Mouse (Mus musculus) neural tube, embryonic 15.5 days (tissue): ENCODE data around the gene Slc35f1. TPM values are rescaled to one million over a fixed set of nuclear protein-coding genes. Genes with fewer than 3 reads are reported as not detected.

Experiments
- ATAC-seq: fragments of 200-750 bp; cut with Nextera tagmentation; 2 replicates; pipeline ENCODE4 v1.8.0; 2017; ENCODE audit warnings: mild to moderate bottlenecking, moderate TSS enrichment, moderate library complexity; ENCODE audit not compliant: low FRiP score
- H3K27ac ChIP-seq: fragments of 300-500 bp; sonication (generic); replicated peaks from 2 replicates; pipeline ENCODE4 v1.5.1; 2015; ENCODE audit warnings: mild to moderate bottlenecking, inconsistent platforms
- H3K27me3 ChIP-seq: fragments of 300-500 bp; sonication (generic); replicated peaks from 2 replicates; pipeline ENCODE4 v1.6.1; 2015; ENCODE audit warnings: inconsistent platforms
- H3K36me3 ChIP-seq: fragments of 300-500 bp; sonication (generic); 2 replicates; pipeline ENCODE4 v1.6.1; 2015; ENCODE audit warnings: inconsistent platforms
- H3K4me1 ChIP-seq: fragments of 300-500 bp; sonication (generic); 2 replicates; pipeline ENCODE4 v1.6.1; 2015; ENCODE audit warnings: inconsistent platforms
- H3K4me2 ChIP-seq: fragments of 300-500 bp; sonication (generic); 2 replicates; pipeline ENCODE4 v1.6.1; 2015; ENCODE audit warnings: inconsistent platforms, mild to moderate bottlenecking, moderate library complexity
- H3K4me3 ChIP-seq: fragments of 300-500 bp; sonication (generic); replicated peaks from 2 replicates; pipeline ENCODE4 v1.5.1; 2015; ENCODE audit warnings: mild to moderate bottlenecking, inconsistent platforms
- H3K9ac ChIP-seq: fragments of 300-500 bp; sonication (generic); replicated peaks from 2 replicates; pipeline ENCODE4 v1.6.1; 2015; ENCODE audit warnings: mild to moderate bottlenecking, inconsistent platforms
- H3K9me3 ChIP-seq: fragments of 300-500 bp; sonication (generic); replicated peaks from 2 replicates; pipeline ENCODE4 v1.6.1; 2016; ENCODE audit warnings: inconsistent platforms
- WGBS: fragments of 180-500 bp; shearing (Covaris S2); methylation state at CpG from one replicate; pipeline ENCODE4 v1.1.7; 2015; ENCODE audit warnings: mixed read lengths; 5-methylcytosine and 5-hydroxymethylcytosine counted together
- polyA plus RNA-seq: library from polyadenylated mRNA; unstranded; fragments of >200 nt; fragmentation: Nextera tagmentation; extraction: Ambion mirVana; gene quantifications from 2 replicates; pipeline ENCODE4 v1.2.1, GENCODE M21; 2015

The Slc35f1 gene
- polyA plus RNA-seq, 1 experiment from 2014 or later: 36.0 TPM

DNA sequence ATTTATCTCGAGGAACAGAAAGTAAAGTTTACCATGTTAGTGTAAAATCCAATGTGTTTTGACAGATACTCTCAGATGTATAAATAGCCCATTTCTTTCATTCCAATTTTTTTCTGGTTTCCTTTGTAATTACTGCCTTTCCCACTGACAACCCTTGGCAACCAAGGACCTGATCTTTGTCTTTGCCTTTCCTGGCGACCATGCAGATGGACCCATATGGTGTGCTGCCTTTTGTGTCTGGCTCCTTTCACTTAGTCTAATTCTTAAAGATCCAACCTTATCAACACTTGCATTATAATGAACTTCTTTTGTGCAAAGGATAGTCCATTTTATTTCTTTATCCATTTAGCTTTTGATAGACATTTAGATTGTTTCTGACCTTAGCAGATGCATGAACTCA, 117.5 kb downstream of the Slc35f1 start:
- no peak for ATAC-seq
- 37% methylated on average over 2 of the region's 2 CpGs for WGBS
- no peaks in the 10 kb centered on the region for H3K4me1 ChIP-seq
- H3K9ac ChIP-seq: no peak overlapping the region
- H3K4me2 ChIP-seq: no peak overlapping the region
- no peak overlapping the region for H3K4me3 ChIP-seq
- H3K27ac ChIP-seq: no peak overlapping the region
- no peaks in the 10 kb centered on the region for H3K36me3 ChIP-seq
- H3K27me3 ChIP-seq: no peaks in the 10 kb centered on the region
- no peaks in the 10 kb centered on the region for H3K9me3 ChIP-seq

DNA sequence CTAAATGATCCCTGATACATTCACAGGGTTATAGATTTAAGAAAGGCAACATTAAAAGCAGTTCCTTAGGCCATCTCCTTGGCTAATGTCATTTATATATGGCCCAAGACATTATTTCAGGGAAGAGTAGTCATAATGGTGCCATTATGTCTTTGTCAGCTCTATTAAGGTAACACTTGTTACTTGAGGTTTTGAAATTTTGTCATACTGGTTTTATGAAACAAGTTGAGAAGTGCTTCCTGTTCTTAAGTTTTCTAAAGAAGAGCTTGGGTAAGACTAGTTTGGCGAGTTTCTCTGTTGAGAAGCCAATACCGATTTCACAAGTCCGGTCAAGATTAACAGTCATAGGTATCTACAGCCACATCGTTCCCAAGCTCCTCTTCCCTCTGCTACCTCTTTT, 122.5 kb downstream of the Slc35f1 start:
- Histone ChIP-seq H3K4me2 (no peak overlapping the region), H3K4me3 (no peak overlapping the region), H3K27ac (no peak overlapping the region), H3K4me1 (no peaks in the 10 kb centered on the region), H3K27me3 (no peaks in the 10 kb centered on the region), H3K36me3 (no peaks in the 10 kb centered on the region), H3K9me3 (no peaks in the 10 kb centered on the region), H3K9ac (no peak overlapping the region)
- ATAC-seq: no peak
- 95% methylated on average over 4 of the region's 4 CpGs for WGBS

DNA sequence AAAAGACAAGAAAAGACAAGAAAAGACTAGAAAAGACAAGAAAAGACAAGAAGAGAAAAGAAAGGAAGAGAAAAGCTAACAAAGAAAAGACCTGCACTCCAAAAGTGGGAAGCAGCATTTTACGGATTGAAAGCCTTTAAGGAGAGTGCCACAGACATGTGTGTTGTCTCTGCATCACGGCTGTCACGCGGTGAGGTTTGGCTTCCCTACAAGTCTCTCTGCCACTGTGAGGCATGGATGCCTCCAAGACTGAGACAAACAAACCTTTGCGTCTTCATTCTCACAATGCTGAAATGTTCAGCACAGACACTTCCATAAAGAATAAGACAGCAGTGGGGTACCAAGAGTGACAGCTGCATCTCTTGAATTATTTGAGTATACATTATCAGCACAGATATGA, 124.0 kb downstream of the Slc35f1 start:
- no peak for ATAC-seq
- Histone ChIP-seq H3K4me1 (no peaks in the 10 kb centered on the region), H3K36me3 (no peaks in the 10 kb centered on the region), H3K4me3 (no peak overlapping the region), H3K4me2 (no peak overlapping the region), H3K9me3 (no peaks in the 10 kb centered on the region), H3K9ac (no peak overlapping the region), H3K27ac (no peak overlapping the region), H3K27me3 (no peaks in the 10 kb centered on the region)
- WGBS: 91% methylated on average over 5 of the region's 5 CpGs

DNA sequence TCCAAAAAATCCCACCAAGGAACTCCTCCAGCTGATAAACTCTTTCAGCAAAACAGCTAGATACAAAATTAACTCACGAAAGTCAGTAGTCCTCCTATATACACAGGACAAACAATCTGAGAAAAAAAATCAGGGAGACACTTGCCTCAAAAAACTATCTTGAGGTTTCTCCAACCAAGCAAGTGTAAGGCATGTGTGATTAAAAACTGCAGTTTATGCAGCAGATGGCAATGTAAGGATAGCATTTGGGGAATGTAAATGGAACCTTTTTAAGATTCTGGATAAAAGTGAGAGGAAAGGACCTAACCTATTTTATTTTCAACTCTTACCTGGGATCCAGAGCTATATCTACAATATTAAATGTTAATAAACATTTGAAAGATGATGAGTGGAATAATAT, 129.3 kb downstream of the Slc35f1 start:
- 94% methylated on average over 1 of the region's 1 CpGs for WGBS
- Histone ChIP-seq H3K9me3 (no peaks in the 10 kb centered on the region), H3K27me3 (no peaks in the 10 kb centered on the region), H3K27ac (no peak overlapping the region), H3K4me2 (no peak overlapping the region), H3K36me3 (no peaks in the 10 kb centered on the region), H3K4me3 (no peak overlapping the region), H3K4me1 (no peaks in the 10 kb centered on the region), H3K9ac (no peak overlapping the region)
- ATAC-seq: no peak

DNA sequence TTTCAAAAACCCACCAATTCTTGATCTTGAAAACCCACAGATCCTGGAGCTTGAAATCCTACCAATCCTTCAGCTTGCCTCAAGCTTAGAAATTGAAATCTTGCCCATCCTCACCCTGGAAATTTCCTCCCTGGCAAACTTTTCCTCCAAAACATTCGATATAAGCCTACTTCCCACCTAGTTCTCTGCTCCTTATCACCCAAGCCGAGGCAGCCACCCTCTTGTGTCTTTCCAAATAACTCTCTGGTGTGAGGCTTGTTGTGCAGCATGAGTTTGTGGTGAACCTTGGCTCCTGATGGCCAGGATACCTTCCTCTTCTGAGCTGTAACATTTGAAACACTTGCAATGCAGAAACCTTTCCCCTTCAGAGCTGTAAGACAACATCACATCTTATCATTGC, 132.6 kb downstream of the Slc35f1 start:
- Histone ChIP-seq H3K27me3 (no peaks in the 10 kb centered on the region), H3K4me1 (no peaks in the 10 kb centered on the region), H3K4me3 (no peak overlapping the region), H3K9ac (no peak overlapping the region), H3K36me3 (no peaks in the 10 kb centered on the region), H3K27ac (no peak overlapping the region), H3K9me3 (no peaks in the 10 kb centered on the region), H3K4me2 (no peak overlapping the region)
- ATAC-seq: no peak
- WGBS: 87% methylated on average over 2 of the region's 2 CpGs

DNA sequence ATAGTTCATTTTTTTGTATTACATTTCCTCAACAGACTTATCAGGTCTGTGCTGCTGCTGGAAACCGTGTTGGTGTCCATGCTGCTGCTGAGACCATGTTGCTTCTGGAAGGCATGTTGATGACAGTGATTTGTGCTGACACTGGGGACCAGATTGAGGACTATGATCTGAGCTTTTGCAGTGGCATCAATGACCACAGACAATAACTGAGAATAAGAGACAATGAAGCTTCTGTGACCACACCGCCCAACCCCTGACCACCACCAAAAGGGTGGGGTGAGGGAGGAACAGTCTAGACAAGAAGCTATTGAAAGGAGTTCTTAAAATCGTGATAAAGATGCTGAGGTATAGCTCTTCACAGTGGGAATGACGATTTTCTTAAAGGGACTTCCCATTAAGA, 135.4 kb downstream of the Slc35f1 start:
- H3K27ac ChIP-seq: no peak overlapping the region

DNA sequence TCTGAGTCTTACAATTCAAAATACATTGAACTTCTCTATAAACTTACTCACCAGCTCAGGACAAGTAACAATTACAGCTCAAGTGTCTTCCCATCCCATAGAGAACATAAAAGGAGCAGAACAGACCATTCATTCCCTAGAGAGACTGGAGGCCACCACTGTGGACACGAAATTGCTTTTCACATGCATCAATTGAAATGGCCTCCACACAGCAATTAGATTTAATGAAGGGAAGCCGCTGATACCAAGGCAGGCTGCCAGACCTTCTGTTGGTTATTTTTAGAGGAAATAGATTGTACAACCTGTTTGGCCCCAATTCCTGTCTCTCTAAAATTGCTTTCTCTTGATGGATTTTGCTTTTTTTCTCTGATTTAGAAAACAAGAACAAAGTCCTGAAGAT, 150.5 kb downstream of the Slc35f1 start:
- Histone ChIP-seq H3K4me1 (peaks cover 3% of the 10 kb centered on the region; the same call in 1 of the 2 replicates), H3K27ac (no peak overlapping the region; the same call in 1 of the 2 replicates), H3K36me3 (no peaks in the 10 kb centered on the region), H3K9ac (no peak overlapping the region), H3K4me3 (no peak overlapping the region), H3K9me3 (no peaks in the 10 kb centered on the region), H3K27me3 (no peaks in the 10 kb centered on the region), H3K4me2 (no peak overlapping the region)
- peak; percentile 63; the same call in 1 of the 2 replicates for ATAC-seq
- 11% methylated on average over 2 of the region's 2 CpGs for WGBS

More for the DNA sequence above, 135.4 kb downstream of the Slc35f1 start:
- no peak overlapping the region for H3K9ac ChIP-seq
- H3K27me3 ChIP-seq: no peaks in the 10 kb centered on the region
- H3K9me3 ChIP-seq: no peaks in the 10 kb centered on the region
- WGBS: 86% methylated on average over 4 of the region's 4 CpGs
- H3K36me3 ChIP-seq: no peaks in the 10 kb centered on the region
- ATAC-seq: no peak
- no peak overlapping the region for H3K4me3 ChIP-seq
- no peak overlapping the region for H3K4me2 ChIP-seq
- H3K4me1 ChIP-seq: no peaks in the 10 kb centered on the region

DNA sequence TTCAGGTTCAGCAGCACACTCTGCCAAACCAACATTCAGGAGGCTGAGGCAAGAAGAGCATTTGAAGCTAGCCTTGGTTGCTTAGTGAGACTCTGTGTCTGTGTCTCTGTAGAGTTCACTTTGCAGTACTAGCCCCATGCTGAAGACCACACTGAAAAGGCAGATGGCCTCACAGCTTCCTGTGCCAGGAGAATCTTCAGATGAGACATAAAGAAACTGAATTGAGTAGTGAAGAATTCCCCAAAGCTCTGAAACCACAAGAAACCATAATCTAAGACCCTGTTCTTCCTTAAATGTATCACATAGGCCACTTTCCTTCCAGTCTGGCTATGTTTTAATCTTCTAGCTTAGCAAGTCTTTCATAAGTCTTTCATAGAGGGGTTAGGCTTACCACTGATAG, 161.7 kb downstream of the Slc35f1 start:
- no peaks in the 10 kb centered on the region for H3K36me3 ChIP-seq
- H3K4me1 ChIP-seq: no peaks in the 10 kb centered on the region
- H3K9ac ChIP-seq: no peak overlapping the region
- no peak for ATAC-seq
- no peaks in the 10 kb centered on the region for H3K9me3 ChIP-seq
- no peaks in the 10 kb centered on the region for H3K27me3 ChIP-seq
- H3K4me3 ChIP-seq: no peak overlapping the region
- no peak overlapping the region for H3K27ac ChIP-seq
- H3K4me2 ChIP-seq: no peak overlapping the region

DNA sequence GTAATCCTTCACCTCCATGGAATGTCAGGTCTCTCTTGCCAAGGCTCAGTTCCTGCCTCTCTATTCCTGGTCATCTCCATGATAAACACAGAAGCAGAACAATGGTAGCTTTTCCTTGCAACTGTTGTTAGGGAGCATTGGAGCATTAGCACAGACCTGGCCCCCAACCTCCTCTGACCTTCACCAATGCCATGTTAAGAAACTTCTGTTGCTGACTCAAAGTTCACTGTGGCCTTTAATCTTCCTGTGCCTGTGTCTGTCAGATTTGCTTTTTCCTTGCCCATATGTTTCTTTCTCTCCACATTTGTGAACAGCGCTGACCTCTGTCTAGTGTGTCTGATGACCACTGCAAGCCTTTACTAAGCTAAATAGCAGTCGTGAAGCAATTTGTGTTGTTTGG, 170.5 kb downstream of the Slc35f1 start:
- no peaks in the 10 kb centered on the region for H3K36me3 ChIP-seq
- no peak overlapping the region for H3K27ac ChIP-seq
- no peak overlapping the region for H3K9ac ChIP-seq
- no peak overlapping the region for H3K4me2 ChIP-seq
- no peak overlapping the region for H3K4me3 ChIP-seq
- H3K4me1 ChIP-seq: 0 out of 2 replicates have a peak, but pooled peaks cover 4% of the 10 kb centered on the region
- no peak for ATAC-seq
- WGBS: 54% methylated on average over 2 of the region's 2 CpGs
- H3K27me3 ChIP-seq: no peaks in the 10 kb centered on the region
- H3K9me3 ChIP-seq: no peaks in the 10 kb centered on the region

DNA sequence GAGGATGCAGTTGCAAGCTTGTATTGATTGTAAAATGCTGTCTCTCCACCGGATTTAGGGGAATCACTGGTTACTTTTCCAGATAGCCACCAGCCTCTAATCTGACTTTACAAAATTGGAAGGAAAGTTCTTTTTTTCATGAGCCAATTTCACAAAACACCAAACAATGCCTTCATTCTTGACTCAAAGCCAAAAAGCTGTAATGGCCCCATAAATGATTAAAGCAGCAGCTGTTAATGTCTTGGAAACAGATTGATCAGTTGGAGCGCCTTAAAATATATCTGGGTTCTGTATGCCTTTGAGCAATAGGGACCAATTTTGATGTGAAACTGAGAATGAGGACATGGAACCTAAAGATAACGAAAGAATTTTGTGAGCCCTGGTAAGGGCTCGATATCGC, 174.6 kb downstream of the Slc35f1 start:
- Histone ChIP-seq H3K4me1 (0 out of 2 replicates have a peak, but pooled peaks cover 4% of the 10 kb centered on the region), H3K4me2 (no peak overlapping the region), H3K9ac (no peak overlapping the region), H3K36me3 (no peaks in the 10 kb centered on the region), H3K27ac (no peak overlapping the region), H3K9me3 (no peaks in the 10 kb centered on the region), H3K4me3 (no peak overlapping the region), H3K27me3 (no peaks in the 10 kb centered on the region)
- 60% methylated on average over 5 of the region's 5 CpGs for WGBS
- no peak for ATAC-seq

DNA sequence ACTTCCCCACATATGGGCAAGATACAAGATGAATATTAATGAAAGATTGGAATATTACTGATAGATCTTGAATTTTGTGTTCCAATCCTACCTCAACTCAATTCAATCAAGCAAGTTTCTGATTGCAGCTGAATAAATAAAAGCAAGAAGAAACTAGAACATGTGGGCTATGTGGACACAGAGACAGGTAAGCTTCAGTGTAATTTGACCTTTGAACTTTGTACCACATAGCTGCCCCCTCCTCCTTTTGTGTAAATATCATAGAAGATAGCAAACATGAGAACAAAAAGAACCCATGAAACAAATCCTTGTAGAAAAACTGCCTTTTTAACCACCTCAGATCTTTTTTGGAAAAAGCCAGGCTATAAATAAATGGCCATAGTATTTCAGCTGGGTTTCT, 180.8 kb downstream of the Slc35f1 start:
- Histone ChIP-seq H3K4me1 (no peaks in the 10 kb centered on the region), H3K9ac (no peak overlapping the region), H3K4me2 (no peak overlapping the region), H3K36me3 (no peaks in the 10 kb centered on the region), H3K9me3 (no peaks in the 10 kb centered on the region), H3K27me3 (no peaks in the 10 kb centered on the region), H3K4me3 (no peak overlapping the region), H3K27ac (no peak overlapping the region)
- ATAC-seq: no peak

DNA sequence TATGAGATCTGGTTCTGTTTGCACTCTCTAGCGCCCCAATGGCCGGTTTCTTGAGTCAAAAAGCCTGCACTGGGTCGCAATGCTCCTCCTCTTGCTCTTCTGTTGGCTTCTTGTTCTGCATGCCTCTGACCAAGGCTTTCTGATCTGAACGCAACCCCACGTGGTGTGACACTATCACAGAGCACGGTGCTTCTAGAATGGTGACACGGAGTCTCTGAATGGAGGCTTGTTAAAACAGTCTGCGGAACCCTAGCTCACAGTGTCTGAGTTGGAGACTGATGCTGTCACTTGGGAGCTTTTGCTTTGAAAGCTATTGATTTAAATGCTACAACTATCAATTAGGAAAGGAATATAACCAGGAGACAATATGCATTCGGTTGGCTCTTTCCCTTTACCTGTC, 183.8 kb downstream of the Slc35f1 start:
- peaks cover 11% of the 10 kb centered on the region for H3K4me1 ChIP-seq
- H3K27me3 ChIP-seq: no peaks in the 10 kb centered on the region
- WGBS: 66% methylated on average over 9 of the region's 9 CpGs
- ATAC-seq: no peak
- H3K9ac ChIP-seq: no peak overlapping the region
- H3K4me3 ChIP-seq: no peak overlapping the region
- H3K36me3 ChIP-seq: no peaks in the 10 kb centered on the region
- no peak overlapping the region for H3K27ac ChIP-seq
- no peaks in the 10 kb centered on the region for H3K9me3 ChIP-seq
- H3K4me2 ChIP-seq: no peak overlapping the region

DNA sequence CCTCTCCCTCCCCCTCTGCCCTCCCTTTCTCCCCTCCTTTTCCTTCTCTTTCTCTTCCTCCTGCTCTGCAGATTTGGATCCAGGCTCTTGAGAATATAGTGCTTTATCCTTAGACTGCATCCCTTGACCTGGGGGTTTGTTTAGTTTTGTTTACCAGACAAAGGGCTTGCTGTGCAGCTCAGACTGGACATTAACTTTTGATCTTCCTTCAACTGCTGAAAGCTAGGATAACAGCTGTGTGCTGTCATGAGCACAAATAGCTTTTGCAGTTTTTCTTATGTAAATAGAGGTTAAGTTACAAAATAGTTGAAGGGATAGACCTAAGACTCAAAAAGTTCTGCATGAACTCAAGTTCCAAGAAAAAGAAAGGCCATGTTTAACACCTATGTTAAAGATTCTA, 184.4 kb downstream of the Slc35f1 start:
- Histone ChIP-seq H3K36me3 (no peaks in the 10 kb centered on the region), H3K4me3 (no peak overlapping the region), H3K27ac (no peak overlapping the region), H3K9me3 (no peaks in the 10 kb centered on the region), H3K9ac (no peak overlapping the region), H3K27me3 (no peaks in the 10 kb centered on the region), H3K4me2 (no peak overlapping the region), H3K4me1 (peaks cover 11% of the 10 kb centered on the region)
- no peak for ATAC-seq
